In genomic region chr13:35832676-35833075, GRCm38 (mm10) we compare ENCODE assay signal across 13 mouse cellular contexts.
DNase-seq lines count a peak whose midpoint lies in the region; ATAC-seq and TF ChIP-seq lines count a peak whose summit lies in the region.
"Had no signal": no experiment of that assay in that cellular context is flagged by ENCODE, and none has a peak within 500 bp of the region (broad histone marks: within the 10 kb centered on the region; RNA-seq: fewer than 3 reads in every experiment).

No protein-coding gene starts in this region.

- peak; percentile 12 to 17 for DNase-seq in heart, postnatal 36 days
- DNase-seq in adrenal gland, adult 2 months = peak; percentile 80
- DNase-seq in cerebellum, adult 2 months = peak; percentile 57 to 72
- DNase-seq in gastrocnemius, postnatal 36 days = peak; percentile 36 to 53
- DNase-seq in thymus, postnatal 36 days = no peak
- no peak for DNase-seq in left cerebral cortex, adult 8-10 months (ENCODE audit: low spot score in 2 of 2)
- DNase-seq: liver, embryonic 13.5 days had no signal

- intact Hi-C loops in heart, postnatal 36 days (cut with DNase I) = no loop called here
- intact Hi-C loops in gastrocnemius, postnatal 36 days (cut with DNase I) = no loop called here

- peaks cover 17% of the 10 kb centered on the region for H3K4me1 ChIP-seq in heart, embryonic 11.5 days (ENCODE audit: control insufficient read depth, insufficient read depth, low read length)
- peaks cover 8% of the 10 kb centered on the region; the same call in 1 of the 2 replicates for H3K4me1 ChIP-seq in cerebellum, adult 2 months (ENCODE audit: control insufficient read depth, insufficient read depth, low read length)

- no peak for TF ChIP-seq CTCF in cerebellum, adult 2 months (IDR thresholded peaks at IDR 0.05; ENCODE audit: borderline replicate concordance, insufficient read depth, low read depth, low read length)

- no peak for ATAC-seq in heart, embryonic 11.5 days (replicated peaks; ENCODE audit: insufficient number of reproducible peaks, low FRiP score, low TSS enrichment)
- ATAC-seq in megakaryocyte, adult 5-6 weeks (ENCODE audit: poor library complexity, severe bottlenecking) = no peak

- H3K4me2 ChIP-seq in heart, embryonic 11.5 days = no peak overlapping the region
- H3K4me2 ChIP-seq: heart, embryonic 12.5 days; hindbrain, embryonic 14.5 days; liver, embryonic 13.5 days; neural tube, embryonic 12.5 days had no signal

- no peak overlapping the region for H3K27ac ChIP-seq in heart, embryonic 11.5 days (ENCODE audit: low read depth, low read length)
- H3K27ac ChIP-seq in cerebellum, adult 2 months (ENCODE audit: insufficient read depth, low read length) = no peak overlapping the region
- H3K27ac ChIP-seq: hindbrain, embryonic 14.5 days; liver, embryonic 13.5 days; midbrain, embryonic 10.5 days; neural tube, embryonic 12.5 days had no signal

- H3K9ac ChIP-seq in heart, embryonic 11.5 days (ENCODE audit: low read depth, low read length) = no peak overlapping the region
- H3K9ac ChIP-seq: heart, embryonic 12.5 days; hindbrain, embryonic 14.5 days; liver, embryonic 13.5 days; neural tube, embryonic 12.5 days had no signal

- H3K27me3 ChIP-seq in heart, embryonic 11.5 days (ENCODE audit: control insufficient read depth, insufficient read depth, low read length) = no peaks in the 10 kb centered on the region
- H3K27me3 ChIP-seq in cerebellum, adult 2 months (ENCODE audit: control insufficient read depth, insufficient read depth, low read length) = no peaks in the 10 kb centered on the region
- H3K27me3 ChIP-seq: heart, embryonic 12.5 days; liver, embryonic 13.5 days; neural tube, embryonic 12.5 days had no signal

- 61% methylated on average over 6 of the region's 6 CpGs for WGBS in heart, embryonic 11.5 days (ENCODE audit: insufficient replicate concordance)
- 6% methylated on average over 6 of the region's 6 CpGs for WGBS in cerebellum, adult 2 months

- no peaks in the 10 kb centered on the region for H3K9me3 ChIP-seq in heart, embryonic 11.5 days (replicated peaks; ENCODE audit: control insufficient read depth, low read length)
- H3K9me3 ChIP-seq: heart, embryonic 12.5 days; liver, embryonic 13.5 days; midbrain, embryonic 10.5 days; neural tube, embryonic 12.5 days had no signal

- no peak for TF ChIP-seq POLR2A in cerebellum, adult 2 months (IDR thresholded peaks at IDR 0.05; ENCODE audit: borderline replicate concordance, insufficient read depth, low read length)

- H3K36me3 ChIP-seq in heart, embryonic 11.5 days (ENCODE audit: control insufficient read depth, insufficient read depth, low read length) = no peaks in the 10 kb centered on the region
- H3K36me3 ChIP-seq: neural tube, embryonic 12.5 days had no signal

- H3K4me3 ChIP-seq in heart, embryonic 11.5 days (ENCODE audit: low read depth, low read length) = no peak overlapping the region
- no peak overlapping the region for H3K4me3 ChIP-seq in cerebellum, adult 2 months (replicated peaks; ENCODE audit: insufficient read depth, low read depth, low read length)
- H3K4me3 ChIP-seq: heart, embryonic 12.5 days; liver, embryonic 13.5 days; midbrain, embryonic 10.5 days; neural tube, embryonic 12.5 days had no signal

Comparison
In these comparisons a context has a peak if more than half of its experiments do, and no peak if none do; other contexts are left out.
1. DNase-seq: peak in heart, postnatal 36 days (2 of 2), adrenal gland, adult 2 months (single experiment), cerebellum, adult 2 months (2 of 2) and gastrocnemius, postnatal 36 days (2 of 2); none in thymus, postnatal 36 days (0 of 2) and left cerebral cortex, adult 8-10 months (0 of 2).